Mouse (Mus musculus) ES-E14 (cell line): Measurements from ENCODE around the gene Acp7. TPM values are rescaled to one million over a fixed set of nuclear protein-coding genes. Genes with fewer than 3 reads are reported as not detected.

Experiments used
- DNase-seq: peaks from one replicate; pipeline ENCODE4 v3.0.0-alpha.2; 2013; ENCODE audit warnings: low read depth, low spot score
- H3K27ac ChIP-seq: 2 replicates; pipeline ENCODE4 v1.5.1; 2012; ENCODE audit warnings: low read depth, mild to moderate bottlenecking, low read length, moderate library complexity, mixed read lengths; ENCODE audit not compliant: poor library complexity, insufficient read depth, severe bottlenecking
- H3K36me3 ChIP-seq: 2 replicates; pipeline ENCODE4 v1.6.1; 2012; ENCODE audit warnings: mild to moderate bottlenecking, low read length, moderate library complexity, mixed read lengths; ENCODE audit not compliant: control insufficient read depth, poor library complexity, insufficient read depth, severe bottlenecking
- H3K4me1 ChIP-seq, 2 experiments: fragments of 150-350 bp in 1 of 2; sonication (generic) in 1 of 2; 2 replicates each; pipeline ENCODE4 v1.6.1; 2012; ENCODE audit warnings: low read length in 2 of 2, mild to moderate bottlenecking in 1 of 2, mixed read lengths in 1 of 2; ENCODE audit not compliant: control insufficient read depth in 2 of 2, insufficient read depth in 2 of 2, poor library complexity in 1 of 2
- H3K4me3 ChIP-seq, 2 experiments: fragments of 150-350 bp in 1 of 2; sonication (generic) in 1 of 2; 2 replicates each; pipeline ENCODE4 v1.5.1; 2012; ENCODE audit warnings: low read length in 2 of 2, low read depth in 1 of 2, mild to moderate bottlenecking in 1 of 2, mixed read lengths in 1 of 2; ENCODE audit not compliant: insufficient read depth in 1 of 2, poor library complexity in 1 of 2, severe bottlenecking in 1 of 2
- H3K9ac ChIP-seq: 2 replicates; pipeline ENCODE4 v1.6.1; 2012; ENCODE audit warnings: low read depth, mild to moderate bottlenecking, low read length, mixed read lengths; ENCODE audit not compliant: poor library complexity, insufficient read depth, severe bottlenecking
- H3K9me3 ChIP-seq: fragments of 150-350 bp; sonication (generic); 2 replicates; pipeline ENCODE4 v1.6.1; 2012; ENCODE audit warnings: low read depth, mild to moderate bottlenecking, low read length; ENCODE audit not compliant: control insufficient read depth, insufficient read depth
- CHD2 ChIP-seq: IDR thresholded peaks from 2 replicates; pipeline ENCODE4 v1.6.1; 2014; ENCODE audit warnings: mild to moderate bottlenecking, low read depth, low read length, inconsistent platforms
- HCFC1 ChIP-seq: IDR thresholded peaks from 2 replicates; pipeline ENCODE4 v1.6.1; 2012; ENCODE audit warnings: low read length, inconsistent platforms, borderline replicate concordance; ENCODE audit not compliant: insufficient read depth
- MAFK ChIP-seq: IDR thresholded peaks from 2 replicates; pipeline ENCODE4 v1.6.1; 2014; ENCODE audit warnings: mild to moderate bottlenecking, low read depth, low read length, inconsistent platforms; ENCODE audit not compliant: insufficient read depth
- ZC3H11A ChIP-seq: IDR thresholded peaks from 2 replicates; pipeline ENCODE4 v1.6.1; 2012; ENCODE audit warnings: low read depth, mild to moderate bottlenecking, inconsistent platforms, low read length, borderline replicate concordance
- ZNF384 ChIP-seq: IDR thresholded peaks from 2 replicates; pipeline ENCODE4 v1.6.1; 2012; ENCODE audit warnings: low read depth, low read length, inconsistent platforms
- in situ Hi-C, 2 experiments: fragments of 600-800 bp; cut with MboI; formaldehyde crosslinking; loops; one replicate each; pipeline ENCODE4 v1.15.1; 2025; ENCODE audit warnings: low sequenced_read_pairs in 2 of 2, inconsistent platforms in 1 of 2; ENCODE audit not compliant: unreplicated experiment in 2 of 2
- total RNA-seq: library from RNA; depleted of rRNA; stranded (reverse); fragments of 300-350 nt; gene quantifications from 2 replicates; pipeline ENCODE4 v1.2.3, GENCODE M21; 2012

Gene Acp7
- total RNA-seq, 1 experiment, result 2.5 TPM

DNA sequence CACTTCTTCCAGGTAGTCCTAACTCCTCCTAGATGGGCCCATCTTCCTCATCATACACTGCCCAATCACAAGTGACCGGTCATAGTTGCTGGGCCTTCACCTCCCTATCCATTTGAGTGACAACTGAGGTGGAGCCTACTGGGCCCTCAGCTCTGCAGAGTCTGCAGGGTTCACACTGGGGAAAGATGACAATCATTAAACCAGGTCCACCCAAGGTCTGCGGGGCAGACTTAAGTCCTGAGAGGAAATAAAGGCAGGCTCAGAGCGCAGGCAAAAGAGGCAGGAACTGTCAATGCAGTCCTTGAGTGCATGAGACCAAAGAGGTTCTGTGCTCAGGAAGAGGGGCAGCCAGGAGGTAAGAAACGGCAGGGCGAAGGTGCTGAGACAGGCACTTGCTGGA lies 58.4 kb downstream of the Acp7 start:
- in situ Hi-C loops, result no loop called here
- H3K36me3 ChIP-seq, result peaks cover 12% of the 10 kb centered on the region
- peaks cover 20 to 56% of the 10 kb centered on the region in 2 experiments; a peak in 3 of 4 replicates for H3K4me1 ChIP-seq

DNA sequence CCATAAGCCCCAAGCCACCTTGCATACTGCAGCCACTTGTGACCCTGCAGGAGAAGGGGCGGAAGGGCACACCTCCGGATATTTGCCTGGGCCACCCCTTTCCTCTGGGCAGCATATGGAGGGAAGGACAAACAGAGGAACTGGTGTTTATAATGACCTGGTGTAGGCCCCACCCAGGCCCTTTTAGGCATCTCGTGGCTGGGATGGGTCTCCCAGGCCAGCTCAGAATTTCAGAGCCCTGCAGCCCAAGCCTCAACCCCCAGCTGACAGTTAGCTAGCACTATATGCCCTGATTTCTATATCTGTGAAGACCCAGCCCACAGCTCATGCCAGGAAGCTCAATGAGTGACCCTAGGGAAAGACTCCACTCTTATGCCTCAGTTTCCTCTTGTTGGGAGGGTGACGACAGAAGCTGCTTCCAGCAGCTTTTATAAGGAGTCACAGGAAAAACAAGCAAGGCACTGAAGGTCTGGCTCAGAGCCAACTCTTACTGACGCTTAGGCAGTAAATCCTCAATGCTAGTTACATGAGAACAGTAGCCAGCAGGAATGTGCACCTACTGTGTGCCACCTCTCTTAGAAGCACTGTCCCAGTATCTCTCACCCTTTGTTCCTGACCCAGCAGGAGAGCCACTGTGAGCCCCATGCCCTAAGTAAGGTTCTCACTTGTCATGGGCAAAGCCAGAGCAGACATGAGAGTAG lies 60.0 kb downstream of the Acp7 start:
- in situ Hi-C loops, result no loop called here
- TF ChIP-seq CHD2 (no peak), HCFC1 (no peak), ZNF384 (no peak), ZC3H11A (no peak), MAFK (no peak)
- H3K9ac ChIP-seq, result no peak overlapping the region; the same call in 1 of the 2 replicates
- H3K27ac ChIP-seq, result no peak overlapping the region
- peaks cover 26% of the 10 kb centered on the region for H3K36me3 ChIP-seq
- no peak overlapping the region for H3K4me3 ChIP-seq
- peaks cover 16 to 41% of the 10 kb centered on the region in 2 experiments; a peak in 3 of 4 replicates for H3K4me1 ChIP-seq
- H3K9me3 ChIP-seq, result no peaks in the 10 kb centered on the region
- DNase-seq, result no peak

More for the DNA sequence above, 58.4 kb downstream of the Acp7 start:
- Histone ChIP-seq H3K27ac (no peak overlapping the region), H3K4me3 (no peak overlapping the region), H3K9me3 (no peaks in the 10 kb centered on the region), H3K9ac (no peak overlapping the region)
- TF ChIP-seq ZC3H11A, result no peak
- DNase-seq, result no peak

DNA sequence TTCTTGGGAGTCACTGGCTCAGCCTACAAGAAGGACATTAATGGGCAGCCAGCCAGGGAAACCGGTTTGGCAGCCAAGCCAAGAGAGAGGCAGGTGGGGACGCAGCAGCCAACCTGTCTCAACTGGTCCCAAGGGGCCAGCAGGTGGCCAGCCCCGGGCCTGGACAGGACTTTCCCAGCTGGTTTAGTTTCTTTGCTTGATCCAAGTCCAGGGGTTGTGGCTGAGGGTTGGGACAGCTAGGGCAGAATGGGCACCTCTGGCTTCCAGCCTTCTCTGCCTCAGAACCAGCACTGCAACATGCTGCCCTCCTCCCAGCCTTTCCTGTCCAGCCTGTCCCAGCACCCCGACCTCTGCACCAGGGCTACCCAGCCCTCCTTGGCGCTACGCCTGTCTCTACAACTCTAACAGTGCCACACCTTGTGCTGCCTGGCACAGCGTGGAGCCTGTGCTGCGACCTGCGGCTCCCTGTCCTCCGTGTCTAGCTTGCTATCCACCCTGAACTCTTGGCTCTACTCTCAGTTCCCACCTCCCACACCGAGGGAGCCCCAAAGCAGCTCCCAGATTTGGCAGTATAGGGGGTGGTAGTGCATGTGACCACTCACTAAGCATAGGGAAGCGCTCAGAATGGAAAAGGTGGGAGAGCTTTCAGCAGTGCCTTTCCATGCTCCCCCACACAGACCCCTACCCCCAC lies 60.7 kb downstream of the Acp7 start:
- Histone ChIP-seq H3K27ac (no peak overlapping the region), H3K4me1 (peaks cover 14 to 35% of the 10 kb centered on the region in 2 experiments; a peak in 3 of 4 replicates), H3K36me3 (peaks cover 29% of the 10 kb centered on the region), H3K4me3 (no peak overlapping the region), H3K9me3 (no peaks in the 10 kb centered on the region), H3K9ac (no peak overlapping the region)
- TF ChIP-seq ZNF384 (no peak), MAFK (no peak), ZC3H11A (no peak), CHD2 (no peak), HCFC1 (no peak)
- DNase-seq, result no peak
- in situ Hi-C loops, result no loop called here

DNA sequence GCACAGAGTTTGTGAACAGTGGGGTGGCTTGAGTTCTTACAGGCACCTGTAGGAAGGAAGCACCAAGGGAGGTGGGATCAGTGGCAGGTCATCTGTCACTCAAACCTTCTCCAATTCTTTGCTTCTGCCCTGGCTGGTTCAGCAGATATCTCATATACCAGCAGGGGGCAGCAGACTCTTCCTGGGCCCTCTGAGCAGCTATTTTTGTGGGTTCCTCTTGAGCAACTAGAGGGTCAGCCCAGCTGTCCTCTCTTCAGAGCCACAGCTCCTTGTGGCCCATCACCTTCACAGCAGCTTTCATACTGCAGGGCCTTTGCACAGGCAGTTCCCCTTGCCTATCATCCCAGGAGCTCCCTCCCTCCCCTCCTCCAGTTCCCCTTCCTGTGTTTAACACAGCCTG lies 62.9 kb downstream of the Acp7 start:
- peaks cover 14 to 24% of the 10 kb centered on the region in 2 experiments; a peak in 3 of 4 replicates for H3K4me1 ChIP-seq
- peak; percentile 49 for DNase-seq
- no peak overlapping the region for H3K4me3 ChIP-seq
- H3K9ac ChIP-seq, result no peak overlapping the region
- in situ Hi-C loops, result no loop called here
- no peak for TF ChIP-seq HCFC1
- peak; percentile 52; the same call in 1 of the 2 replicates for TF ChIP-seq ZC3H11A
- H3K27ac ChIP-seq, result no peak overlapping the region
- H3K9me3 ChIP-seq, result no peaks in the 10 kb centered on the region
- H3K36me3 ChIP-seq, result peaks cover 40% of the 10 kb centered on the region
